Mouse (Mus musculus) limb, embryonic 11.5 days (tissue): ENCODE data around the gene Tubb4b. TPM values are rescaled to one million over a fixed set of nuclear protein-coding genes. Genes with fewer than 3 reads are reported as not detected.
A peak's percentile ranks its signal among the peaks of the same experiment; 100 is the strongest.
"Not testable (repeated sequence)": the region's sequence is repeated elsewhere in the genome, so short reads cannot be mapped to it uniquely, and the experiment has no call there.

Source experiments
- ATAC-seq: fragments of 200-750 bp; cut with Nextera tagmentation; 2 replicates; pipeline ENCODE4 v1.8.0; 2017; ENCODE audit warnings: low read depth; ENCODE audit not compliant: insufficient number of reproducible peaks, low FRiP score, low TSS enrichment
- DNase-seq: peaks from one replicate; pipeline ENCODE4 v3.0.0-alpha.2; 2015; ENCODE audit warnings: low spot score
- H3K27ac ChIP-seq: fragments of 300-500 bp; sonication (generic); replicated peaks from 2 replicates; pipeline ENCODE4 v1.5.1; 2014; ENCODE audit warnings: low read depth, mild to moderate bottlenecking, low read length
- H3K27me3 ChIP-seq: fragments of 300-500 bp; sonication (generic); 2 replicates; pipeline ENCODE4 v1.6.1; 2014; ENCODE audit warnings: mild to moderate bottlenecking, low read length, mixed read lengths; ENCODE audit not compliant: control insufficient read depth, insufficient read depth
- H3K36me3 ChIP-seq: fragments of 300-500 bp; sonication (generic); 2 replicates; pipeline ENCODE4 v1.6.1; 2014; ENCODE audit warnings: mild to moderate bottlenecking, low read length, moderate library complexity, mixed read lengths; ENCODE audit not compliant: control insufficient read depth, insufficient read depth
- H3K4me1 ChIP-seq: fragments of 300-500 bp; sonication (generic); 2 replicates; pipeline ENCODE4 v1.6.1; 2014; ENCODE audit warnings: low read length, mixed read lengths; ENCODE audit not compliant: control insufficient read depth, insufficient read depth
- H3K4me2 ChIP-seq: fragments of 300-500 bp; sonication (generic); 2 replicates; pipeline ENCODE4 v1.6.1; 2014; ENCODE audit warnings: low read depth, mild to moderate bottlenecking, moderate library complexity; ENCODE audit not compliant: severe bottlenecking
- H3K4me3 ChIP-seq: fragments of 300-500 bp; sonication (generic); 2 replicates; pipeline ENCODE4 v1.5.1; 2014; ENCODE audit warnings: low read depth, low read length
- H3K9ac ChIP-seq: fragments of 300-500 bp; sonication (generic); 2 replicates; pipeline ENCODE4 v1.6.1; 2014; ENCODE audit warnings: mild to moderate bottlenecking, low read length
- H3K9me3 ChIP-seq: fragments of 300-500 bp; sonication (generic); 2 replicates; pipeline ENCODE4 v1.6.1; 2016; ENCODE audit warnings: low read length; ENCODE audit not compliant: control insufficient read depth
- WGBS: fragments of 180-500 bp; shearing (Covaris S2); extraction: QIAGEN DNeasy Blood & Tissue Kit; methylation state at CpG from one replicate; pipeline ENCODE4 v1.1.7; 2014; 5-methylcytosine and 5-hydroxymethylcytosine counted together
- polyA plus RNA-seq: library from polyadenylated mRNA; unstranded; fragments of >200 nt; fragmentation: Nextera tagmentation; extraction: Ambion mirVana; gene quantifications from 2 replicates; pipeline ENCODE4 v1.2.1, GENCODE M21; 2014

Gene Tubb4b
- polyA plus RNA-seq, 1 experiment from 2014 or later = 567 TPM

GRCm38 (mm10) chr2:25264851-25265250 is 40.3 kb upstream of the Tubb4b start:
- H3K9me3 ChIP-seq = no peaks in the 10 kb centered on the region
- H3K9ac ChIP-seq = no peak overlapping the region
- DNase-seq = no peak
- 75% methylated on average over 3 of the region's 3 CpGs for WGBS
- H3K27me3 ChIP-seq = peaks cover 19% of the 10 kb centered on the region
- ATAC-seq = no peak
- H3K4me2 ChIP-seq = no peak overlapping the region
- H3K4me3 ChIP-seq = no peak overlapping the region
- H3K27ac ChIP-seq = no peak overlapping the region
- H3K36me3 ChIP-seq = peaks cover 2% of the 10 kb centered on the region; the same call in 1 of the 2 replicates
- H3K4me1 ChIP-seq = peaks cover 9% of the 10 kb centered on the region

- ATAC-seq = no peak
- 75% methylated on average over 5 of the region's 5 CpGs for WGBS
Measured at GRCm38 (mm10) chr2:25264286-25264660, 39.8 kb upstream of the Tubb4b start.

GRCm38 (mm10) chr2:25263623-25264285 is 39.3 kb upstream of the Tubb4b start:
- Histone ChIP-seq H3K36me3 (no peaks in the 10 kb centered on the region; the same call in 1 of the 2 replicates), H3K4me1 (peaks cover 9% of the 10 kb centered on the region), H3K27me3 (peaks cover 19% of the 10 kb centered on the region), H3K27ac (no peak overlapping the region), H3K4me2 (peak overlapping the region; percentile 99), H3K9me3 (no peaks in the 10 kb centered on the region), H3K4me3 (peak overlapping the region; percentile 74), H3K9ac (peak overlapping the region; percentile 58)
- ATAC-seq (no peak), DNase-seq (no peak)
- WGBS = 21% methylated on average over 12 of the region's 12 CpGs

More at GRCm38 (mm10) chr2:25264286-25264660, 39.8 kb upstream of the Tubb4b start:
- Histone ChIP-seq H3K27me3 (peaks cover 19% of the 10 kb centered on the region), H3K9me3 (no peaks in the 10 kb centered on the region), H3K36me3 (peaks cover 2% of the 10 kb centered on the region; the same call in 1 of the 2 replicates), H3K9ac (no peak overlapping the region), H3K4me1 (peaks cover 9% of the 10 kb centered on the region), H3K27ac (no peak overlapping the region), H3K4me3 (no peak overlapping the region), H3K4me2 (no peak overlapping the region)
- no peak for DNase-seq

GRCm38 (mm10) chr2:25262795-25263622 is 38.5 kb upstream of the Tubb4b start:
- Histone ChIP-seq H3K27ac (no peak overlapping the region), H3K4me2 (peak overlapping the region; percentile 99), H3K27me3 (peaks cover 19% of the 10 kb centered on the region), H3K4me1 (peaks cover 9% of the 10 kb centered on the region), H3K4me3 (peak overlapping the region; percentile 74), H3K9ac (peak overlapping the region; percentile 58), H3K9me3 (no peaks in the 10 kb centered on the region), H3K36me3 (no peaks in the 10 kb centered on the region)
- ATAC-seq (peak; percentile 29; the same call in 1 of the 2 replicates), DNase-seq (peak; percentile 63)
- under 1% methylated on average over 77 of the region's 82 CpGs for WGBS

DNA sequence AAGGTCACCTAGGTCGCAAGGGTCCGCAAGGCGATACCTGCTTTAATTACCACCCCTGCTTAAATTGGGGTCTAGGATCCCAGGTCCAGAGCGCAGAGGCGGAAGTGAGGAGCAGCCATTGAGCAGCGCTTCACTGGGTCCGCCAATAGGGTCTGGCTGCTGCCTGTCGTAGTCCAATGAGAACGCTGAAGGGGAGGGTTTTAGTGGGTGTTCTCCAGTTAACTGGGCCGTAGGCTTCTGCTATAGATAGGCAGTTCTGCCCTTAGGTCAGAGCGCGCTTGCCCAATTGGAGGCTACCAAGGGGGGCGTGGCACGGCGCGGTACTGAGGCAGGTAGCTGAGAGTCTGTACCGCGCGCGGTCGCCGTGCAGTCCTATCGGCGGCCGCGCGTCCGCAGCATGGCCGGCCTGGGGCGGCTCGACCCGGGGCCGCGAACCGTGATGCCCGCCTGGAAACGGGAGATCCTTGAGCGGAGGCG is 37.8 kb upstream of the Tubb4b start, which contains the start of gene Tprn:
Gene Tprn (plus strand): TSS at position 328 of the 477 bp plus-strand sequence.
- Histone ChIP-seq H3K9ac (peak within 1 kb of the TSS; percentile 58), H3K4me3 (peak within 1 kb of the TSS; percentile 74), H3K27me3 (peaks cover 19% of the 10 kb centered on the region), H3K4me1 (peaks cover 9% of the 10 kb centered on the region), H3K4me2 (peak within 1 kb of the TSS; percentile 99), H3K27ac (no peak within 1 kb of the TSS), H3K9me3 (no peaks in the 10 kb centered on the region), H3K36me3 (no peaks in the 10 kb centered on the region)
- ATAC-seq = peak; percentile 99
- WGBS = under 1% methylated on average over 39 of the region's 39 CpGs
- DNase-seq = peak; percentile 94

GRCm38 (mm10) chr2:25261870-25262269 is 37.4 kb upstream of the Tubb4b start:
- H3K9me3 ChIP-seq = no peaks in the 10 kb centered on the region
- peak overlapping the region; percentile 99 for H3K4me2 ChIP-seq
- DNase-seq = no peak
- peaks cover 19% of the 10 kb centered on the region for H3K27me3 ChIP-seq
- no peak overlapping the region for H3K9ac ChIP-seq
- H3K36me3 ChIP-seq = no peaks in the 10 kb centered on the region
- H3K27ac ChIP-seq = no peak overlapping the region
- ATAC-seq = no peak
- 45% methylated on average over 11 of the region's 12 CpGs for WGBS
- peak overlapping the region; percentile 74 for H3K4me3 ChIP-seq
- H3K4me1 ChIP-seq = peaks cover 9% of the 10 kb centered on the region

- H3K4me3 ChIP-seq = no peak overlapping the region
Measured at GRCm38 (mm10) chr2:25258887-25259286, 34.4 kb upstream of the Tubb4b start.

DNA sequence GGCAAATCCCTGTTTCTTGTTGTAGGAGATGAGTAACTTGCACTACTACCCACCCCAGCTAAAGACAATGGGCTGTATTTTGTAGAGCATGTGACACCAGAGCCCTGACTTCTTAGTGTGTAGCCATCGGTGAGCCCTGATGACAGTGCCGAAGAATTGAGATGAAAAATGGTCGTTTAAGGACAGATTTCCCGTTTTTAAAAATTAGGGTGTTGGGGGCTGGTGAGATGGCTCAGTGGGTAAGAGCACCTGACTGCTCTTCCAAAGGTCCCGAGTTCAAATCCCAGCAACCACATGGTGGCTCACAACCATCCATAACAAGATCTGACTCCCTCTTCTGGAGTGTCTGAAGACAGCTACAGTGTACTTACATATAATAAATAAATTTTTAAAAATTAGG is 32.7 kb upstream of the Tubb4b start:
- not testable (repeated sequence) for H3K27me3 ChIP-seq, H3K36me3 ChIP-seq, H3K27ac ChIP-seq, H3K9ac ChIP-seq, ATAC-seq, H3K4me1 ChIP-seq, H3K4me2 ChIP-seq, H3K9me3 ChIP-seq, DNase-seq, H3K4me3 ChIP-seq
- WGBS = 89% methylated on average over 5 of the region's 5 CpGs

More at GRCm38 (mm10) chr2:25258887-25259286, 34.4 kb upstream of the Tubb4b start:
- DNase-seq (no peak), ATAC-seq (no peak)
- Histone ChIP-seq H3K27ac (no peak overlapping the region), H3K36me3 (no peaks in the 10 kb centered on the region), H3K4me2 (no peak overlapping the region), H3K4me1 (peaks cover 13% of the 10 kb centered on the region), H3K27me3 (peaks cover 9% of the 10 kb centered on the region), H3K9me3 (no peaks in the 10 kb centered on the region), H3K9ac (no peak overlapping the region)
- WGBS = 66% methylated on average over 2 of the region's 2 CpGs
